Mouse (Mus musculus) heart, embryonic 11.5 days (tissue): ENCODE measurements around the gene Kptn. TPM values are rescaled to one million over a fixed set of nuclear protein-coding genes. Genes with fewer than 3 reads are reported as not detected.

Experiments used
- ATAC-seq: fragments of 200-750 bp; cut with Nextera tagmentation; replicated peaks from 2 replicates; pipeline ENCODE4 v1.8.0; 2017; ENCODE audit warnings: moderate library complexity; ENCODE audit not compliant: insufficient number of reproducible peaks, low FRiP score, low TSS enrichment
- H3K27ac ChIP-seq: fragments of 300-500 bp; sonication (generic); 2 replicates; pipeline ENCODE4 v1.5.1; 2014; ENCODE audit warnings: mild to moderate bottlenecking, low read depth, low read length
- H3K27me3 ChIP-seq: fragments of 300-500 bp; sonication (generic); 2 replicates; pipeline ENCODE4 v1.6.1; 2014; ENCODE audit warnings: mild to moderate bottlenecking, low read length, mixed read lengths; ENCODE audit not compliant: control insufficient read depth, insufficient read depth
- H3K36me3 ChIP-seq: fragments of 300-500 bp; sonication (generic); 2 replicates; pipeline ENCODE4 v1.6.1; 2014; ENCODE audit warnings: mild to moderate bottlenecking, low read length, moderate library complexity, mixed read lengths; ENCODE audit not compliant: control insufficient read depth, insufficient read depth
- H3K4me1 ChIP-seq: fragments of 300-500 bp; sonication (generic); 2 replicates; pipeline ENCODE4 v1.6.1; 2014; ENCODE audit warnings: low read length; ENCODE audit not compliant: control insufficient read depth, insufficient read depth
- H3K4me2 ChIP-seq: fragments of 300-500 bp; sonication (generic); 2 replicates; pipeline ENCODE4 v1.6.1; 2014; ENCODE audit warnings: mild to moderate bottlenecking, moderate library complexity
- H3K4me3 ChIP-seq: fragments of 300-500 bp; sonication (generic); 2 replicates; pipeline ENCODE4 v1.5.1; 2014; ENCODE audit warnings: low read depth, low read length
- H3K9ac ChIP-seq: fragments of 300-500 bp; sonication (generic); 2 replicates; pipeline ENCODE4 v1.6.1; 2014; ENCODE audit warnings: mild to moderate bottlenecking, low read depth, low read length, moderate library complexity
- H3K9me3 ChIP-seq: fragments of 300-500 bp; sonication (generic); replicated peaks from 2 replicates; pipeline ENCODE4 v1.6.1; 2016; ENCODE audit warnings: low read length; ENCODE audit not compliant: control insufficient read depth
- WGBS: fragments of 180-500 bp; shearing (Covaris S2); extraction: QIAGEN DNeasy Blood & Tissue Kit; methylation state at CpG from one replicate; pipeline ENCODE4 v1.1.7; 2014; ENCODE audit not compliant: insufficient replicate concordance; 5-methylcytosine and 5-hydroxymethylcytosine counted together
- polyA plus RNA-seq: library from polyadenylated mRNA; unstranded; fragments of >200 nt; fragmentation: Nextera tagmentation; extraction: Ambion mirVana; gene quantifications from 2 replicates; pipeline ENCODE4 v1.2.1, GENCODE M21; 2014

Kptn gene
- polyA plus RNA-seq, 1 experiment from 2014 or later, result 26.4 TPM

GRCm38 (mm10) chr7:16128899-16129298 is 9.2 kb downstream of the Kptn start:
- Histone ChIP-seq H3K36me3 (0 out of 2 replicates have a peak, but pooled peaks cover 7% of the 10 kb centered on the region), H3K27me3 (peaks cover 8% of the 10 kb centered on the region), H3K4me1 (peaks cover 19% of the 10 kb centered on the region; the same call in 1 of the 2 replicates), H3K9me3 (no peaks in the 10 kb centered on the region), H3K27ac (peak overlapping the region; percentile 51), H3K4me3 (peak overlapping the region; percentile 67), H3K9ac (0 out of 2 replicates have a peak overlapping the region, but pooled peaks have one; percentile 44), H3K4me2 (peak overlapping the region; percentile 85)
- no peak for ATAC-seq
- 59% methylated on average over 5 of the region's 5 CpGs for WGBS

- peaks cover 8% of the 10 kb centered on the region for H3K27me3 ChIP-seq
- H3K4me3 ChIP-seq, result peak within 1 kb of the TSS; percentile 67
- peaks cover 19% of the 10 kb centered on the region; the same call in 1 of the 2 replicates for H3K4me1 ChIP-seq
- H3K4me2 ChIP-seq, result peak within 1 kb of the TSS; percentile 85
- ATAC-seq, result peak; percentile 81
- 0 out of 2 replicates have a peak, but pooled peaks cover 4% of the 10 kb centered on the region for H3K36me3 ChIP-seq
- H3K9ac ChIP-seq, result peak within 1 kb of the TSS; percentile 72
- WGBS, result under 1% methylated on average over 12 of the region's 12 CpGs
- H3K9me3 ChIP-seq, result no peaks in the 10 kb centered on the region
- H3K27ac ChIP-seq, result peak within 1 kb of the TSS; percentile 51
Observed at GRCm38 (mm10) chr7:16129421-16129845, 9.7 kb downstream of the Kptn start, which contains the start of gene Slc8a2. Gene Slc8a2, plus strand, starts transcription at chr7:16129826.

GRCm38 (mm10) chr7:16129846-16130691 is 10.4 kb downstream of the Kptn start:
- Histone ChIP-seq H3K9me3 (no peaks in the 10 kb centered on the region), H3K4me3 (peak overlapping the region; percentile 67), H3K4me2 (peak overlapping the region; percentile 85), H3K36me3 (0 out of 2 replicates have a peak, but pooled peaks cover 3% of the 10 kb centered on the region), H3K27me3 (peaks cover 8% of the 10 kb centered on the region), H3K27ac (peak overlapping the region; percentile 51), H3K4me1 (peaks cover 19% of the 10 kb centered on the region; the same call in 1 of the 2 replicates), H3K9ac (peak overlapping the region; percentile 72)
- peak; percentile 75 for ATAC-seq
- 2% methylated on average over 29 of the region's 38 CpGs for WGBS

- Histone ChIP-seq H3K4me2 (peak overlapping the region; percentile 85), H3K36me3 (0 out of 2 replicates have a peak, but pooled peaks cover 3% of the 10 kb centered on the region), H3K4me3 (peak overlapping the region; percentile 67; the same call in 1 of the 2 replicates), H3K27me3 (peaks cover 8% of the 10 kb centered on the region), H3K9me3 (no peaks in the 10 kb centered on the region), H3K27ac (no peak overlapping the region), H3K4me1 (peaks cover 19% of the 10 kb centered on the region; the same call in 1 of the 2 replicates), H3K9ac (no peak overlapping the region)
- WGBS, result 36% methylated on average over 13 of the region's 13 CpGs
- ATAC-seq, result no peak
Observed at GRCm38 (mm10) chr7:16130956-16131634, 11.4 kb downstream of the Kptn start.

- Histone ChIP-seq H3K27me3 (peaks cover 8% of the 10 kb centered on the region), H3K9me3 (no peaks in the 10 kb centered on the region), H3K27ac (no peak overlapping the region), H3K9ac (no peak overlapping the region), H3K4me2 (no peak overlapping the region; the same call in 1 of the 2 replicates), H3K4me1 (peaks cover 19% of the 10 kb centered on the region; the same call in 1 of the 2 replicates), H3K36me3 (0 out of 2 replicates have a peak, but pooled peaks cover 3% of the 10 kb centered on the region), H3K4me3 (no peak overlapping the region)
- no peak for ATAC-seq
- 13% methylated on average over 7 of the region's 7 CpGs for WGBS
Observed at GRCm38 (mm10) chr7:16132161-16132581, 12.5 kb downstream of the Kptn start.

GRCm38 (mm10) chr7:16132926-16133325 is 13.2 kb downstream of the Kptn start:
- H3K4me1 ChIP-seq, result peaks cover 19% of the 10 kb centered on the region; the same call in 1 of the 2 replicates
- no peak overlapping the region for H3K4me2 ChIP-seq
- no peak overlapping the region for H3K4me3 ChIP-seq
- H3K27ac ChIP-seq, result no peak overlapping the region
- no peak for ATAC-seq
- H3K27me3 ChIP-seq, result peaks cover 8% of the 10 kb centered on the region
- no peak overlapping the region for H3K9ac ChIP-seq
- no peaks in the 10 kb centered on the region for H3K36me3 ChIP-seq
- H3K9me3 ChIP-seq, result no peaks in the 10 kb centered on the region
- WGBS, result 52% methylated on average over 3 of the region's 3 CpGs

- no peak for ATAC-seq
- no peak overlapping the region for H3K4me3 ChIP-seq
- H3K4me2 ChIP-seq, result no peak overlapping the region
- H3K9ac ChIP-seq, result no peak overlapping the region
- peaks cover 18% of the 10 kb centered on the region; the same call in 1 of the 2 replicates for H3K4me1 ChIP-seq
- H3K27me3 ChIP-seq, result peaks cover 8% of the 10 kb centered on the region
- no peaks in the 10 kb centered on the region for H3K9me3 ChIP-seq
- WGBS, result 85% methylated on average over 9 of the region's 9 CpGs
- no peaks in the 10 kb centered on the region for H3K36me3 ChIP-seq
- no peak overlapping the region for H3K27ac ChIP-seq
Observed at GRCm38 (mm10) chr7:16133691-16134090, 14.0 kb downstream of the Kptn start.

GRCm38 (mm10) chr7:16134951-16135392 is 15.3 kb downstream of the Kptn start:
- no peak for ATAC-seq
- no peaks in the 10 kb centered on the region for H3K9me3 ChIP-seq
- peaks cover 11% of the 10 kb centered on the region; the same call in 1 of the 2 replicates for H3K4me1 ChIP-seq
- H3K4me3 ChIP-seq, result no peak overlapping the region
- no peaks in the 10 kb centered on the region for H3K36me3 ChIP-seq
- H3K27ac ChIP-seq, result no peak overlapping the region
- no peak overlapping the region for H3K9ac ChIP-seq
- peaks cover 8% of the 10 kb centered on the region for H3K27me3 ChIP-seq
- H3K4me2 ChIP-seq, result no peak overlapping the region
- WGBS, result 66% methylated on average over 7 of the region's 7 CpGs
